Mouse (Mus musculus) fibroblast of lung, adult 2 months (primary cell): Measurements from ENCODE around the gene Polr2b.
A peak's percentile ranks its signal among the peaks of the same experiment; 100 is the strongest.

ENCODE experiments used
- DNase-seq: peaks from one replicate; pipeline ENCODE4 v3.0.0-alpha.2; 2011; ENCODE audit warnings: low read depth

The Polr2b gene

GRCm38 (mm10) chr5:77292803-77293522 lies 17.0 kb upstream of the Polr2b start:
- no peak for DNase-seq

- no peak for DNase-seq
Observed at GRCm38 (mm10) chr5:77299486-77299885, 10.5 kb upstream of the Polr2b start.

GRCm38 (mm10) chr5:77301296-77301903 lies 8.5 kb upstream of the Polr2b start:
- DNase-seq, result peak; percentile 52

DNA sequence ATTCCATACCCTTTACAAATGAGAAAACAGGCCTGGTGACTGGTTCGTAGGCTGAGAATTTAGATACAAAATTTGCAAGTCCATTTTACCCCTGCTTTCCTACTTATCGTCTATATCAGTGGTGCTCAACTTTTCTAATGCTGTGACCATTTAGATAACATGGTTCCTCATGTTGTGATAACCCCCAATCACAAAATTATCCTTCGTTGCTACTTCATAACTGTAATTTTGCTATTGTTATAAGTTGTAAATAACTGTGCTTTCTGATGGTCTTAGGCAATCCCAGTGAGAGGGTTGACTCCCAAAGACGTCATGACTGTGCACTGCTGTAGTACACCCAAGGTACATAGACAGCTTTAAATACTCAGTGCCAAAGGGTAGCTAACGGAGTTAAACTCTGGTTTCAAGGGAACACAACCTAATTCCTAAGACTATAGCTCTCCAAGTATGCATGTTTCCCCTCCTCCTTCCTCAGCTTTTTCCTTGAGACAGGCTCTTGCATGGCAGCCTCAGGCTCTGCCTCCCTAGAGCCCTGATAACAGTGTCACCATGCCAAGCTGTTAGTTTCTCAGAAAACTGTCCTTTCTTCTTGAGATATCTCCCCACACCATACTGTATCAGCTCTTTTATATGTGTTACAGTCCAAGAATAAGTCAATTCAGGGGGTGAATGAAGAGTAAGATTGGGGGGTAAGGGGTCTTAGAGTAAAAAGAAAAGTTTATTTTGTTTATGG lies 2.0 kb upstream of the Polr2b start:
- no peak for DNase-seq

DNA sequence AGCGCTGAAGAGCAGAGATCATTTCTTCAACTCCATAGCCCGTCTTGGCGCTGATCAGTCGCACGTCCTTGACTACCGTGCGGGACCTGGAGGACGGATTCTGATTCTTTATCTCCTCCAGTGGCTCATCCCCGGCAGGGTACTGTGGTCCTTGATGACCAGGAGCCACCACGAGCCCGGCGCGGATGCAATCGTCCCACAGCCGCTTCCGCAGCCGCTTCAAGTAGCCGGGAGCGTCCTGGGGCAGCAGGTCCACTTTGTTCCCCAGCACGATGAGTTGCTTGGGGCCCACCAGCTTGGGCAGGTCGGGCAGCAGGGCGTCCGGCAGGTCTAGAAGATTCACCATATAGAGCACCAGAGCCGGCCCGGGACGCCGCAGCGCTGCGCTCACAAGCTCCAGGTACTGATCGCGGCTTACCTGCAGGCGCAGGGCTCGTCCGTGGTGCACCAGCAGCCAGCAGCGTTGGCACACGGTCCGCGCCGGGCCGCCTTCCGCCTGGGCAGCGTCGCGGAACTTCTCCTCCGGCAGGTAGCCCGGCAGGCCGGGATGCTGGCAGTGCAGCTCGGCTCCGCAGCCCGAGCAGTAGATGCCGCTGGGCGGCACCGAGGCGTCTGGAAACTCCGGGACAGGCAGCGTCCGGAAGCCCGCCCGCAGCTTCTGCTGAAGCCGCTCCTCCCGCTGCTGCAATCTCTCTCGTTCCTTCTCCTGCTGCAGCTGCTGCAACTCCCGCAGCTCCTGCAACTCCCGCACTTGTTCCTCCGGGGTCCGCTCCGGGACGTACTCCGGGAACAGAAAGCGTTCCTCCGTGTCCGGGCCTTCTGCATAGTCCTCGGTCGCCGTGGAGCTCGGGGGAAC lies 668 bp upstream of the Polr2b start:
- DNase-seq, result no peak

DNA sequence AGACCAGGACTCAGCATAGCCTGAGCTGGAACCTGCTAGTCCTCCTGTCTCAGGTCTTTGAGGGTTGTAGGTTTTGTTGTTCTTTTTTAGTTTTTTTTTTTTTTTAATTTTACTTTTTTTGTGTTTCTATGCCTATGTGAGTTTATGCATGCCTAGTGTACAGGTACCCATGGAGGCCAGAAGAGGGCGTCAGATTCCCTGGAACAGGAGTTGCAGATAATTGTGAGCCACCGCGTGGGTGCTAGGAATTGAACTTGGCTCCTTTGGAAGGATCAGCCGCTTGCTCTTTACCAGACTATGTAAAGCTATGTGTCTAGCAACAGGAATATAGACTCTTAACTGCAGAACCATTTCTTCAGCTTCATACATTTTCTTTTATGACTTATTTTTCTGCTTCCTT lies 4.3 kb downstream of the Polr2b start:
- no peak for DNase-seq

- DNase-seq, result no peak
Observed at GRCm38 (mm10) chr5:77314986-77315385, 5.0 kb downstream of the Polr2b start.

DNA sequence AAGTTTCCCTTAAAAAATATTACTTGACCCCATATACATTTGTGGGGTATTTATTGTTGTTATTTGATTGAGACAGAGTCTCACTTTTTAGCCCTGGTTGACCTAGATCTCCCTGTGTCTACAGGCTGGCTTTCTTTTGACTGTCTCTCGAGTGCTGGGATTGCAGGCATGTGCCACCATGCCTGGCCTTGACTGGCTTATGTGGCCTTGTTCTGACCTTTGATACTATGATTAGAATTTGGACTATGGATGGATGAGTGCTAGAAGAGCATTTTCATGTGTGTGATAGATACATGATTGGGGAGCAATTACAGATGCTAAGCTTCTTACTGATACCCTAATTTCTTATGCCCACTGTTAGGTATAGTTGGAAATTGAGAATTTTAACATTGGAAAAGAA lies 15.0 kb downstream of the Polr2b start:
- no peak for DNase-seq

DNA sequence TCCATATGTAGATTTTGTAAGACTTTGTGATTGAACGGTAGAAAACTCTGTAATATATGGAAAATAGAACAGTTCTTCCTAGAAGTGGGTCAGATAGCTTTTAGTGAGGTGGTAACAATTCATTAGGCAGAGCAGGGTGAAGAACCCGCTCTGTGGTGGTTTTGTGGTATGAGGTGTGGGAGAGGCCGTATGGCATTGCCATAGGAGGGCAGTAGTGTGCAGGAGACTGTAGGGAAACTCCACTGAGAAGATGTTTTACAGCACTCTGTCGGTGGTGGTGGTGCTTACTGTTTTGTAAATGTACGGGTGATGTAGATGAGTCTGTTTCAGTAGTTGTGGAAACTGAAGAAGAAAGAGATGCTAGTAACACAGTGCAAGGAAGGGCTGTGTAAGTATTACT lies 20.2 kb downstream of the Polr2b start:
- no peak for DNase-seq

DNA sequence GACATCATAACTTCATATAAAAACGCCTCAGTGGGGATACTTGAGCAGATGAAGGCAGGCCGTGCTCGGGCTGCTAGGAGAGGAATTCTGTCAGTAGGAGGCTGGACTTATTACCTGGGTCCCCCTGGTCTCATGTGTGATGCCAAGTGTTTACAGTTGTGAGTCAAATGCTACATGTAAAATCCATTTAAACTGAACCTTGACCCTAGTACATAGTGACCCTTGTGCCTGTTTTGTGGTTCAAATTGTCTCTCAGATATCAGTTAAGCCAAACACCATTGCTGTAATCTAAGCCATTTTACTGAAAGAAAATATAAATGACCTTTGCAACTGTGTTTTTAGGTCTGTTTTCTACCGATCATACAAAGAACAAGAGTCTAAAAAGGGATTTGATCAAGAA lies 30.1 kb downstream of the Polr2b start:
- no peak for DNase-seq

GRCm38 (mm10) chr5:77348901-77349300 lies 39.0 kb downstream of the Polr2b start:
- DNase-seq, result no peak

DNA sequence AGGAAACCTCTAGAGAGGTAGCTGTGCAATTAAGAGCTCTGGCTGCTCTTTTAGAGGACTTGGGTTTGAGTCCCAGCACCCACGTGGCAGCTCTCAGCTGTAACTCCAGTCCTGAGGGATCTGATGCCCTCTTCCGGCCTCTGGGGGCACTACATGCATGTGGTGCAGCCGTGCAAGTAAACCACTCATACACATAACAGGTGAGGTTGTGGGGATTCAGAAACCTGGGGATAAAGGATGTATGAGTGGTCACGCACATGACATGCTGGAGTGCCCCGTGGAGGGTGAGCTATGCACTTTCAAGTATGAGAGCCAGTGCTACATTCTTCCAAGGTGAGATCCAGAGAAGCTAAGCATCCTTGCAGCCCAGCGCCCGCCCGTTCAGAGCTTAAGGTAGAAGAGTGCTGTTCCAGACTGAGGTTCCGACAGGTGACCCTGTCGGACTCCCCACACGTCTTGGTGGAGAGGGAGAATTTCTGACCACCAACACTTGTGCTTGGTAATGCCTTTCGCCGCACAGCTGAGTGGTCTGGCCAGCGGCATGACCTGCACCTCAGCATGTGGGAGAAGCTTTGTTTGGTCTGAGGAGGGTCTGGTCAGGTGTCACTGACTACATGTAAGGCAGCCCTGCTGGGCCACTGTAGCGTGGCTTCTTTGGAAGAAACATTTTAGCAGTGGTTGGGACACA lies 40.2 kb downstream of the Polr2b start:
- DNase-seq, result no peak

GRCm38 (mm10) chr5:77351691-77352090 lies 41.7 kb downstream of the Polr2b start:
- no peak for DNase-seq

GRCm38 (mm10) chr5:77354361-77354787 lies 44.4 kb downstream of the Polr2b start:
- DNase-seq, result no peak

DNA sequence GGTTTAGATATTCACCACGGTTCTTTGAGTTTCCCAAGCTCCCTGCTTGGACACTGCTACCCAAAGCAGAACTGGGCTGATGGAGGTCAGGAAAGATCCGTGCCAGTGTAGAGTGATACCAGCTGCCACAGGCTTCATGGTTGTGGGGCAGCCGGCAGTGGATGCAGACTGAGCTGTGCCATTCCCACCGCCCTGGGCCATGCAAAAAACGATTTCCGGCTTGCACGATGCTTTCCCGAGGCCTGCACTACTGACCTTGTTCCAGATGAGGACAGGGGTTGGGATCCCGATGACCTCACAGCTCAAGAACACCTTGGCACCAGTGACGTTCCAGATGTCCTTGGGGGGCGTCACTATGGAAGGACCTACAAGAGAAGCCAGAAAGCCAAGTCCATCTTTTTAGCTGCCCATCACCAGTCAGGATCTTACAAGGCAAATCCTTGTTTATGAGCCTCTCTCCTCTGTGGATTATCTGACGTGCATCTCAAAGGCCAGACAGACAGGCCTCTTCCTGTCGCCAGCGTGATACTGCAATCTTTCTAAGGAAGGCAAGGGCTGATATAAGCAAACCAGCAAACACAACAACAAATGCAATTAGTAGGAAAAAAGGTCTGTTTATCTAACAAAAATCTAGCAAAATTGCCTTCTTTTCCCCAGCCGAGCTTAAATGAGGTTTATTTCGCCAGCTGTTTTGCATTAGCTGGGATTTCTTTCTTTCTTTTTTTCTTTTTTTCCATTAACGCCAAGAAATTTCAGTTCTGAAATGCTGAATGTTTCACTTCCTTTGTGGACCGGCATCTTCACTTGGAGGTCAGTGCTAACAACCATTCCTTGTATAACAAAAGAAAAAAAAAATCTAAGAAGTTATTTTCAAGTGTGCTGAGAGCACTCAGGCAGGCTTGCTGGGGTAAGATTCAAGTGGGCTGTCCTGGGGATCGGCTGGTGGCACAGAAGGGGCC lies 45.6 kb downstream of the Polr2b start:
- DNase-seq, result no peak

DNA sequence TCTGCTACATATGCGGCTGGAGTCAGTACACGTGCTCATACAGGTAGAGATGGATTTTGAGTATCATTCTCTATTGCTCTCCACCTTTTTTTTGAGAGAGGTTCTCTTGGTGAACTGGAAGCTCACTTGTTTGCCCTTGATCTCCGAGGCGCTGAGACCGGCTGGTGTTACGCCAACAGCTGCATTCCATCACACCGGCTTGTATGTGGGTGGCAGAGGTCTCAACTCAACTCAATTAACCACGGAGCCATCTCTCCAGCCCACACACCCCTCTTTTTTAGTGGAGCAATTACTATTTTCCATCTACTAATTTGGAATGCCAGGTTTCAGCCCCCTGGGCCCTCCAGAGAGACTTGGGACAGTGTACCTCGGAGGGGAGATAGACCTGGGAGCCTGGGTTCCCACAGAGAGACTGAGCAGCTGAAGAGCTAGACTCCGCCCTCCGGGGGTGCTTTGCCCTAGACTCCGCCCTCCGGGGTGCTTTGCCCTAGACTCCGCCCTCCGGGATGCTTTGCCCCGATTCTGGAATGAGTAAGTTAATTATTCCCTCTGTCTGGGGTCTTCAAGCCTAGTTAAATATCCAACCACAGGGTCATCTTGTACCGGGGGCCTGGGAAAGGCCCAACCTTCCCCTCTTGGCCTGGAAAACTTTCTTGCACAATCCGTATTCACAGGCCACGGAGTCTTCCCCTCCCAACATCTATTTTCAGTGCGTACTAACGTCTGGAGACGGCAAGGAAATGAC lies 47.6 kb downstream of the Polr2b start:
- no peak for DNase-seq

GRCm38 (mm10) chr5:77358347-77358746 lies 48.4 kb downstream of the Polr2b start:
- no peak for DNase-seq

GRCm38 (mm10) chr5:77359971-77360370 lies 50.0 kb downstream of the Polr2b start:
- DNase-seq, result no peak

GRCm38 (mm10) chr5:77361006-77361405 lies 51.1 kb downstream of the Polr2b start:
- DNase-seq, result no peak

DNA sequence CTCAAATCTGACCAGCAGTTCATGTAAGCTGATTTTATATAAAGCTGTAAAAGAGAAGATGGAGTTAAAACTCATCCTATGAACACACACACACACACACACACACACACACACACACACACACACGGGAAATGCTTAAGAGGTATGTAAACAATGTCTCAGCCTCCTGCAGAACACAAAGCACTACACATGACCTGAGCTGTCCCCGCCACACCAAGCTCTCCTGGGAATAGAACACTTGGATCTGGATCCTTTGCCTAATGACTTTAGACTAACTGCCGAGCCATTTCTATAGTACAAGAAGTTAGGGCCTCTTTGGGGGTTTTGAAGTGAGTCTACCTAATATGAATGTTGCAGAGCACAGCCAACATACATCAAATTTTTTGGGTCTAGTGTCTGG lies 52.2 kb downstream of the Polr2b start:
- DNase-seq, result no peak
